Mouse (Mus musculus) midbrain, embryonic 12.5 days (tissue): ENCODE data around the gene Vasp. TPM values are rescaled to one million over a fixed set of nuclear protein-coding genes. Genes with fewer than 3 reads are reported as not detected.
A peak's percentile ranks its signal among the peaks of the same experiment; 100 is the strongest.

ENCODE experiments used
- ATAC-seq: fragments of 200-750 bp; cut with Nextera tagmentation; 2 replicates; pipeline ENCODE4 v1.8.0; 2017; ENCODE audit warnings: low read depth, moderate TSS enrichment, moderate library complexity; ENCODE audit not compliant: low FRiP score
- H3K27ac ChIP-seq: fragments of 300-500 bp; sonication (generic); replicated peaks from 2 replicates; pipeline ENCODE4 v1.5.1; 2016; ENCODE audit warnings: mild to moderate bottlenecking
- H3K27me3 ChIP-seq: fragments of 300-500 bp; sonication (generic); 2 replicates; pipeline ENCODE4 v1.6.1; 2016; ENCODE audit warnings: mild to moderate bottlenecking
- H3K36me3 ChIP-seq: fragments of 300-500 bp; sonication (generic); 2 replicates; pipeline ENCODE4 v1.6.1; 2016
- H3K4me1 ChIP-seq: fragments of 300-500 bp; sonication (generic); 2 replicates; pipeline ENCODE4 v1.6.1; 2016
- H3K4me2 ChIP-seq: fragments of 300-500 bp; sonication (generic); replicated peaks from 2 replicates; pipeline ENCODE4 v1.6.1; 2016; ENCODE audit warnings: mild to moderate bottlenecking, moderate library complexity
- H3K4me3 ChIP-seq: fragments of 300-500 bp; sonication (generic); 2 replicates; pipeline ENCODE4 v1.5.1; 2016; ENCODE audit warnings: mild to moderate bottlenecking
- H3K9ac ChIP-seq: fragments of 300-500 bp; sonication (generic); replicated peaks from 2 replicates; pipeline ENCODE4 v1.6.1; 2016; ENCODE audit warnings: mild to moderate bottlenecking, moderate library complexity
- H3K9me3 ChIP-seq: fragments of 300-500 bp; sonication (generic); 2 replicates; pipeline ENCODE4 v1.6.1; 2016; ENCODE audit warnings: mild to moderate bottlenecking
- WGBS: fragments of 180-500 bp; shearing (Covaris S2); methylation state at CpG from one replicate; pipeline ENCODE4 v1.1.7; 2016; 5-methylcytosine and 5-hydroxymethylcytosine counted together
- polyA plus RNA-seq: library from polyadenylated mRNA; unstranded; fragments of >200 nt; fragmentation: Nextera tagmentation; extraction: Ambion mirVana; gene quantifications from 2 replicates; pipeline ENCODE4 v1.2.1, GENCODE M21; 2016

Vasp gene
- polyA plus RNA-seq, 1 experiment from 2014 or later, result 47.1 TPM

- Histone ChIP-seq H3K9ac (peak overlapping the region; percentile 46; the same call in 1 of the 2 replicates), H3K27ac (peak overlapping the region; percentile 54; the same call in 1 of the 2 replicates)
Observed at GRCm38 (mm10) chr7:19308454-19309277, 37.0 kb upstream of the Vasp start.

GRCm38 (mm10) chr7:19307739-19308453, 36.3 kb upstream of the Vasp start:
- H3K4me2 ChIP-seq, result peak overlapping the region; percentile 86
- H3K27me3 ChIP-seq, result peaks cover 69% of the 10 kb centered on the region
- peaks cover 41% of the 10 kb centered on the region for H3K4me1 ChIP-seq
- H3K9ac ChIP-seq, result peak overlapping the region; percentile 41
- H3K9me3 ChIP-seq, result no peaks in the 10 kb centered on the region
- peak overlapping the region; percentile 66 for H3K4me3 ChIP-seq
- ATAC-seq, result peak; percentile 61
- H3K36me3 ChIP-seq, result no peaks in the 10 kb centered on the region
- 2% methylated on average over 18 of the region's 18 CpGs for WGBS
- H3K27ac ChIP-seq, result peak overlapping the region; percentile 54; the same call in 1 of the 2 replicates

More at GRCm38 (mm10) chr7:19308454-19309277, 37.0 kb upstream of the Vasp start:
- H3K4me2 ChIP-seq, result peak overlapping the region; percentile 86
- peaks cover 41% of the 10 kb centered on the region for H3K4me1 ChIP-seq
- WGBS, result under 1% methylated on average over 58 of the region's 58 CpGs
- H3K27me3 ChIP-seq, result peaks cover 68% of the 10 kb centered on the region
- peak; percentile 80 for ATAC-seq
- H3K9me3 ChIP-seq, result no peaks in the 10 kb centered on the region
- H3K4me3 ChIP-seq, result peak overlapping the region; percentile 66
- H3K36me3 ChIP-seq, result no peaks in the 10 kb centered on the region

GRCm38 (mm10) chr7:19306819-19307738, 35.5 kb upstream of the Vasp start:
- H3K9ac ChIP-seq, result no peak overlapping the region
- H3K4me2 ChIP-seq, result peak overlapping the region; percentile 86
- peaks cover 42% of the 10 kb centered on the region for H3K4me1 ChIP-seq
- H3K27ac ChIP-seq, result no peak overlapping the region
- peaks cover 74% of the 10 kb centered on the region for H3K27me3 ChIP-seq
- H3K36me3 ChIP-seq, result no peaks in the 10 kb centered on the region
- no peak overlapping the region for H3K4me3 ChIP-seq
- WGBS, result 70% methylated on average over 25 of the region's 25 CpGs
- no peaks in the 10 kb centered on the region for H3K9me3 ChIP-seq
- no peak for ATAC-seq

- 54% methylated on average over 16 of the region's 16 CpGs for WGBS
- ATAC-seq, result no peak
- Histone ChIP-seq H3K9ac (no peak overlapping the region), H3K4me3 (no peak overlapping the region), H3K27ac (no peak overlapping the region), H3K36me3 (no peaks in the 10 kb centered on the region), H3K4me1 (peaks cover 50% of the 10 kb centered on the region), H3K9me3 (no peaks in the 10 kb centered on the region), H3K27me3 (peaks cover 76% of the 10 kb centered on the region), H3K4me2 (no peak overlapping the region)
Observed at GRCm38 (mm10) chr7:19305796-19306765, 34.5 kb upstream of the Vasp start.

- Histone ChIP-seq H3K4me2 (no peak overlapping the region; the same call in 1 of the 2 replicates), H3K27ac (no peak overlapping the region), H3K4me3 (peak overlapping the region; percentile 35; the same call in 1 of the 2 replicates), H3K27me3 (peaks cover 76% of the 10 kb centered on the region), H3K9me3 (no peaks in the 10 kb centered on the region), H3K36me3 (no peaks in the 10 kb centered on the region), H3K9ac (no peak overlapping the region), H3K4me1 (peaks cover 48% of the 10 kb centered on the region)
- ATAC-seq, result no peak
- 14% methylated on average over 6 of the region's 6 CpGs for WGBS
Observed at GRCm38 (mm10) chr7:19305413-19305735, 33.8 kb upstream of the Vasp start.

- ATAC-seq, result no peak
- Histone ChIP-seq H3K36me3 (no peaks in the 10 kb centered on the region), H3K27ac (no peak overlapping the region), H3K4me2 (peak overlapping the region; percentile 54), H3K9me3 (no peaks in the 10 kb centered on the region), H3K27me3 (peaks cover 76% of the 10 kb centered on the region), H3K9ac (peak overlapping the region; percentile 24; the same call in 1 of the 2 replicates), H3K4me1 (peaks cover 47% of the 10 kb centered on the region), H3K4me3 (peak overlapping the region; percentile 35)
- WGBS, result under 1% methylated on average over 48 of the region's 48 CpGs
Observed at GRCm38 (mm10) chr7:19304501-19305412, 33.1 kb upstream of the Vasp start.

GRCm38 (mm10) chr7:19303770-19304169, 32.2 kb upstream of the Vasp start:
- peaks cover 37% of the 10 kb centered on the region for H3K4me1 ChIP-seq
- H3K4me2 ChIP-seq, result peak overlapping the region; percentile 54
- H3K9ac ChIP-seq, result peak overlapping the region; percentile 24; the same call in 1 of the 2 replicates
- peak overlapping the region; percentile 17 for H3K4me3 ChIP-seq
- no peaks in the 10 kb centered on the region for H3K36me3 ChIP-seq
- peaks cover 67% of the 10 kb centered on the region for H3K27me3 ChIP-seq
- no peak overlapping the region for H3K27ac ChIP-seq
- no peaks in the 10 kb centered on the region for H3K9me3 ChIP-seq
- under 1% methylated on average over 16 of the region's 16 CpGs for WGBS
- ATAC-seq, result 0 out of 2 replicates have a peak, but pooled peaks have one; percentile 4

- Histone ChIP-seq H3K4me3 (no peak overlapping the region), H3K9ac (no peak overlapping the region), H3K36me3 (no peaks in the 10 kb centered on the region), H3K27me3 (peaks cover 67% of the 10 kb centered on the region), H3K27ac (no peak overlapping the region), H3K4me1 (peaks cover 33% of the 10 kb centered on the region), H3K4me2 (no peak overlapping the region), H3K9me3 (no peaks in the 10 kb centered on the region)
- ATAC-seq, result no peak
- 77% methylated on average over 12 of the region's 12 CpGs for WGBS
Observed at GRCm38 (mm10) chr7:19303046-19303305, 31.4 kb upstream of the Vasp start.

- Histone ChIP-seq H3K27ac (no peak overlapping the region), H3K4me1 (peaks cover 28% of the 10 kb centered on the region), H3K27me3 (peaks cover 63% of the 10 kb centered on the region), H3K9ac (no peak overlapping the region), H3K4me2 (peak overlapping the region; percentile 54; the same call in 1 of the 2 replicates), H3K36me3 (no peaks in the 10 kb centered on the region), H3K4me3 (peak overlapping the region; percentile 32; the same call in 1 of the 2 replicates), H3K9me3 (no peaks in the 10 kb centered on the region)
- ATAC-seq, result no peak
- WGBS, result 50% methylated on average over 13 of the region's 13 CpGs
Observed at GRCm38 (mm10) chr7:19302264-19303045, 30.8 kb upstream of the Vasp start.
